Mouse (Mus musculus): ENCODE measurements at regions not wholly inside any gene's neighbourhood (a gene's known extent, or its start where the extent isn't known, plus 50 kb on each side); places are given as distances from the start of the nearest gene placed in this dataset.

- DNase-seq, result no peak
Observed at GRCm38 (mm10) chr8:18310927-18311326, 667.1 kb downstream of the Defb40 start.

GRCm38 (mm10) chr8:18287536-18288237, 690.4 kb downstream of the Defb40 start:
- DNase-seq, result no peak

- no peak for DNase-seq
Observed at GRCm38 (mm10) chr8:18279932-18280331, 698.1 kb downstream of the Defb40 start.

DNA sequence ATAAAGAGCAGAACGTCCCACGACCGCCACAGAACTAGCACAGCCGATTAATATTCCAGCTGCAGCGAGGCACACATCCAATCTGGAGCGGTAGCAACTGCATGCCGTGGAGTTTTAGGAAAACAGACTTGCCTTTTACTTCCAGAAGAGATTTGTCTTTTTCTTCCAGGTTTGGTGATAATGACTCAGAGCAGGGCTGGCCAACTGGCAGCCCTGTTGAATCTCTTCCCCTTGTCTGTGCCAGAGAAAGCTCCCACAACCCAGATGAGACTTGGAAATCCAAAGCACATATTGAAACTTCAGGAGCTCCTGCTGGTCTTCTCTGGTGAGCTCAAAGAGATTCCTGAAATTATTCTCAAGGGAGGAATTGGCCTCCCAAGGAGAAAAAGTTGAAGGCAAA, 709.8 kb downstream of the Defb40 start:
- no peak for DNase-seq

DNA sequence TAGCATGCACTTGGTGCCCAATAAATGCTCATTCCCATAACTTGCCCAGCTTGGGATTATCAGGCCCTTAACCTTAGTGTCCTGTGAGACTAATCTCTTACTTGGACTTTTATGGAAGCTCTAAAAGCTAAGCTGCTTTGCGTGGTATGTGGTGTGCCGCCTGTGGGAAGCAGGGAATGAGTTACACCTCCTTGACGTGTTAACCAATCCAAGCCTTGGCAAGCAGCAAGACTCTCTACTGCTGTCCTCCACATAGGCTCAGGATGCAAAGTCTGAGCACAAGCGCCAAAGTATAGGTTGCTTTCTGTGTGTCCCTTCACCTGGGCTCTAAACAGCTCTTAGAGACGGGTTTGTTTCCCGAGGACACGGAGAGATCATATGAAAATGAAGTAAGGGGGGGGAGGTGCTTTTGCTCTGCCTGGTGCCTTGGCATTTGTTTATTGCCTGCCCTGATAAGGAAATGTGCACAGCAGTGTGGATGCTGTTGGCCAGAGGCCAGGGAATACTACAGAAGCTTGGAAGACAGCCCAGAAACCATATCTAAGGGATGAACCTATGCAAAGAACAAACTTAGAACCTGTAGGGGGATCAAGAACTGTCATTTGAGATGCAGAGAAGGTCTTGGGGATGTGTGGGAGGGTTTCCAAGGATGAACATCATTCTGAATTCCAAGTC, 719.6 kb downstream of the Defb40 start:
- no peak for DNase-seq

DNA sequence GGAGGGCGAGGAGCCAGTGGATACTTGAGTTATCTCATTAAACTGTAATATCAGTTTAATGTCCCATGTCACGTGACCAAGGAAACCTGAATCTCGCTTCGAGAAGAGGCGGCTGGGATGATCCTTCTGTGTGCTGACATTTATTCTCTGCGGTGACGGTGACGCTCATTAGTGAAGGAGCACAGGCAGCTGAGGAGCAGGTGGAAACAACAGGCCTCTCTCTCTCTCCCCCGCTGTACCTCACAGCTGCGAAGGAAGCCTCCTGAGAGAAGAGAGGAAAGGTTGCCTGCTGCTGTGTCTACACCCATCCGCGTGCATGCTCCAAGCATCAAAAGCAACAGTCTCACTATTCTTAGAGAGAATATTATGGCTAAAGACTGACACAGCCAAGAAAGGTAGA, 731.8 kb downstream of the Defb40 start:
- no peak for DNase-seq

GRCm38 (mm10) chr8:18217599-18217998, 760.5 kb downstream of the Defb40 start:
- DNase-seq, result no peak

DNA sequence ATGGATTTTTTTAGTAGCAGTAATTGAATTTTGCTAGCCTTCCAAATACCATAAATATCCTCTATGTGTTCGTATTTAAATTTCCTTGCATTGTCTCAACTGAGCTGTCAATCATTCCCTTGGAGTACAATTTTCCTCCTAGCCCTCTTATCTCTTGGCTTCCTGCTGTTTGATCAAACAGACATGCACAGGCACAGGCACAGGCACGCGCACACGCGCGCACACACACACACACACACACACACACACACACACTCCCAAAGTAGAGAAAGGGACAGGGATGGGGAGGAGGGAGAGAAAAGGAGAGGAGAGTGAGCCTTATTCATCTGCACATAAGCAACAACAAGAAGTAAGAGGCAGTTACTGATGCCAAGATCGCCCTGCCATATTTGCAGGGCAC, 760.9 kb downstream of the Defb40 start:
- DNase-seq, result no peak

DNA sequence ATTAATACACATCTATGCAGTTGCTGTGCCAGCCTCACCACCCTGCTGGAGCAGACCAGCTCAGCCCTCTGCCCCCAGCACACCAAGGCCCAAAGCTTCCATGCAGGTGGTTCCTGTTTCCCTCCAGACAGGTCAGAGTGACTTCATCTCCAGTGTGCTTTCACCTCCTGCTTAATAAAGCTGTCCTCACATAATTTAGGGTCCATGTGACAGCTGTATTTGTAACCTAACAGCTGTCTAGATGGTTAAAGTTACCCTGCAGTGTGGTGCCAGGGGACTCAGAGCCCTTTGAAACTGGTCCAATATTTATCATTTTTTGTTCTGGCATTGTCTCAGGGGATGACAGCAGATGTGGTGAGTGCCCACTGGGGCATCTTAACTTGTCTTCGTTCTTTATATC, 761.5 kb downstream of the Defb40 start:
- no peak for DNase-seq

- DNase-seq, result no peak
Observed at GRCm38 (mm10) chr8:18210067-18210466, 768.0 kb downstream of the Defb40 start.

- no peak for DNase-seq
Observed at GRCm38 (mm10) chr8:18208658-18209057, 769.4 kb downstream of the Defb40 start.

DNA sequence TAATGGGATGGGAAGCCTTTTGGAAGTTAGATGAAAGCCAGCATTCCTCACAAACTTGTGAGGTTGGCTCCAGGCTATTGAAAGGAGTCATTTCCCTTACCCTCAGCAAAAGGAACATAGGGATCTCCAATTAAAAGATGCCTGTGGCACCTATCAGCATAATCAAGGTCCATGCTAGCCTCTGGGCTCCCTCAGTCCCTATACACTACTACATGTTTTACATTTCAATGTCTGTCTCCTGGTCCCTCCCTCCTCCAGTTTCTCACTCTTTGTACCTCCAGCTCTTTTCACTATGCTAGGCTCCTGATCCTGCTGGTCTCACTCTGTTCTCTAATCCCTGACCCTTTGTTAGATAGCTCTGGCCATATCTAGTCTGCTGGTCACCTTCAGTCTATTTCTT, 790.6 kb downstream of the Defb40 start:
- no peak for DNase-seq

DNA sequence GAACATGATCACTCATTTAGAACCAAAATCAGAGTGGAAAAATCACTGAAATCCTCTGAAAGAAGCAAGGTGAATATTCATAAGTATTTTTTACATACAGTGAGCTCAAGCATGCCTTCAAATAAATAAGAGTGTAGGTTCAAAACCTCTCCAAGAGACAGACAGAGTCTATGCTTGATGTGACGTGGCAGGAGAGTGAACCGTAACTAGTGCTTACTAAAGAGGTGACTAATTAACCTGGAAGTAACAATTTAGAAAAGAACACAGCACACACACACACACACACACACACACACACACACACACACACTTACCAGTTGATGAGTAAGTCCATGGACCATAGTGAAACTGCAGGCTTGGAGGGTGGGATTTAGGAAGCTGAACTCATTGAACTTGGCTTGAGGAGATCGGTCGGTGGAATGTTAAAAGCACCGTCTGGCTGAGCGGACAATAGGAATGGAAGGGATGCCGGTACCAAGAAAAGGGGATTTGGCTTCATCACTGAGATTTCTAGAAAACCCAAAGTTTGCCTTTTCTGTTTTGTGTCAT, 802.4 kb downstream of the Defb40 start:
- peak in 1 of 2 experiments; percentile 2 for DNase-seq

GRCm38 (mm10) chr8:18158619-18159018, 819.4 kb downstream of the Defb40 start:
- DNase-seq, result no peak

GRCm38 (mm10) chr8:18115333-18116044, 862.6 kb downstream of the Defb40 start:
- no peak for DNase-seq

- no peak for DNase-seq
Observed at GRCm38 (mm10) chr8:18113262-18113661, 864.8 kb downstream of the Defb40 start.

DNA sequence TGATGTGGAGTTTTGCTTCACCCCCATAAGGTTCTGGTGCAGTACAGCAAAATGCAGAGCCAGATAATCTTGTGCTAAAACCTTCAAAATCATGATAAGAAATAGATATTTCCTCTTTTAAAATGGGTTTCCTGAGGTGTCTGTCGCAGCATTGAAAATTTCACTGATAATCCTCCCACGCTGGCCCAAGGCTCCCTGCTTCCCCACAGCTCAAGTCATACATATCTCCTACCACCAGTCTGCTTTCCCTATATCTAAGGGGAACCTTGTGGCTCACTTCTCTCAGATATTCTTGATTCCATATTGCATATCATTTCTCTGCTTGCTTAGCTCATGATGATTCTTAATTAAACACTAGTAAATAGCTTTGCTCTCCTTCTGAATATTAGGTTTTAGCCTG, 868.6 kb downstream of the Defb40 start:
- no peak for DNase-seq

GRCm38 (mm10) chr8:18106827-18107226, 871.2 kb downstream of the Defb40 start:
- no peak for DNase-seq

DNA sequence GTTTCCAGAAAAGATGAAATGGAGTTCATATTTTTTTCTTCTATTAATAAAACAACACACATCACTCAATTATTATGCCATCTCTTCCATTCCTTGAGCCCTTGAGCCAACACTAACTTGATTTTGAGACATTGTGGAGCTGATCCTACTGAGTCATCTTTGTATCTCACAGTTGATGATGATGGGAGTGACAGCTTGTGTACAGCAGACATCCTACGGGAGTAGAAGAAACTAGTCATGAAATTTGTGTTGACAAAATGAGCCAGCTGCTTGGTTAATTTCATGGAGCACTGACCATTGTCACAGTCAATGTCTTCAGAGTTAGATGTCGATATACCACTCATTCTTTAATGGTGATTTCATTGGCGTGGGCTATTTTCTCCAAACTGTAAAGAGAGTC, 912.6 kb downstream of the Defb40 start:
- DNase-seq, result no peak

DNA sequence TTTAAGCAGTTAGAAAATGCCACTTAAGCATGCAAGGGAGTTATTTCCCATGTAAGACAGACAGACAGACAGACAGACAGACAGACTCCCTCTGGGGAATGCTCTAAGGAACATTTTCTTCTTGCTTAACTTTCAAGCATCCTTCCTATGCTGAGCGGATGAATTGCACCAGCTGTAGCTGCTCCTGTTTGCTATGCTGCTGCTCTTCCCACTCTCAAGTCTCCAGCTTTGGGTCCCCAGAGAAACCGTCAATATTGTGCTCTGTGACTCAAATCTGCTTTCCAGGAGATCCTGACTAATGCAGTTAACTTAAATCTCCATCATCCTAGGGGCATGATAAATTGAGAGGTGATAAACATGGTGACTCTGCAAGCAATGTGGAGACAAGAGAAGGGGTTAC, 918.5 kb downstream of the Defb40 start:
- DNase-seq, result no peak

DNA sequence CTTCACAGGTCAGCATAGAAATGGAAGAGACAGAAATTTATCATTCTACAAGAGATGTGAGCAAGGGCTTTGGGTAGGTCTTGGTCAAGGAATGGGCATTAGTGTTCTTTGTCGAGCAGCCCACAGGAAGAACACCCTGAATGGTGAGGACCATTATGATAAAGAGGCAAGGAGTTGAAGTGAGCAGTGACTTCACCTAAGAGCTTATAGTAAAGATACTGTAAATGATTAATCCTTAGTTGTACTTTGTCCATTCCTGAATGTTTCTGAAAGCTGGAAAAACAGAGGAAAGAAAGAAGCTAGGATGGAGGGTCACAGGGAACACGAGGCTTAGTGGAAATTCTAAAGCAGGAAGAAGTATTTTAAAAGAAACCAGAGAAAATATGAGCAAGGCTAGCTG, 956.9 kb downstream of the Defb40 start:
- no peak for DNase-seq

- DNase-seq, result no peak
Observed at GRCm38 (mm10) chr8:18007567-18007966, 970.5 kb downstream of the Defb40 start.

- no peak for DNase-seq
Observed at GRCm38 (mm10) chr8:18005660-18006059, 972.4 kb downstream of the Defb40 start.

DNA sequence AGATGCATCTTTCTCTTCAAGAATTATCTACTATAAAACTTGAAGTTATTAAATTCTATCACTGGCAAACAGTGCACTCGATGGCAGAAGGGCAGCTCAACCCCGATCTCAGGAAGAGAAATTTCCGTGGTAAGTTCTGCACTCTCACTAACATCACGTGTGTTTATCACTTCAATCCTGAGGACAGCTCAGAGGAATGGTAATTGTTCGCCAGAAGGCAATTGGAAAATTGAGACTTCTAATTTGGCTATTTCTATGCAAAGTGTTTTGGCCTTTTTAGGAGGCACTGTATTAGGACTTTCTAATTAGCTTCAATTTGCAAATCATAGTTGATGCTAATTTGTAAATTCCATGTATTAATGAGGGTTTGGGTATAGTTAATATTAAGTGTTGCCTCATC, 977.3 kb downstream of the Defb40 start:
- DNase-seq, result no peak

All from kidney, adult 8-10 months (tissue).